Mouse (Mus musculus) layer of hippocampus, adult 2 months (tissue): ENCODE measurements at regions not wholly inside any gene's neighbourhood (a gene's known extent, or its start where the extent isn't known, plus 50 kb on each side); places are given as distances from the start of the nearest gene placed in this dataset.

Experiments
- DNase-seq, 2 experiments: peaks; one replicate each; pipeline ENCODE4 v3.0.0; 2022; ENCODE audit warnings: low spot score in 2 of 2
- H3K27ac ChIP-seq: fragments of 200-600 bp; 2 replicates; pipeline ENCODE4 v1.8.1; 2022
- H3K4me3 ChIP-seq: fragments of 200-600 bp; 2 replicates; pipeline ENCODE4 v1.8.1; 2022; ENCODE audit warnings: mild to moderate bottlenecking
- CTCF ChIP-seq: fragments of 200-600 bp; conservative IDR thresholded peaks from 2 replicates; pipeline ENCODE4 v1.8.1; 2022; ENCODE audit warnings: antibody characterized with exemption, mild to moderate bottlenecking, moderate library complexity

DNA sequence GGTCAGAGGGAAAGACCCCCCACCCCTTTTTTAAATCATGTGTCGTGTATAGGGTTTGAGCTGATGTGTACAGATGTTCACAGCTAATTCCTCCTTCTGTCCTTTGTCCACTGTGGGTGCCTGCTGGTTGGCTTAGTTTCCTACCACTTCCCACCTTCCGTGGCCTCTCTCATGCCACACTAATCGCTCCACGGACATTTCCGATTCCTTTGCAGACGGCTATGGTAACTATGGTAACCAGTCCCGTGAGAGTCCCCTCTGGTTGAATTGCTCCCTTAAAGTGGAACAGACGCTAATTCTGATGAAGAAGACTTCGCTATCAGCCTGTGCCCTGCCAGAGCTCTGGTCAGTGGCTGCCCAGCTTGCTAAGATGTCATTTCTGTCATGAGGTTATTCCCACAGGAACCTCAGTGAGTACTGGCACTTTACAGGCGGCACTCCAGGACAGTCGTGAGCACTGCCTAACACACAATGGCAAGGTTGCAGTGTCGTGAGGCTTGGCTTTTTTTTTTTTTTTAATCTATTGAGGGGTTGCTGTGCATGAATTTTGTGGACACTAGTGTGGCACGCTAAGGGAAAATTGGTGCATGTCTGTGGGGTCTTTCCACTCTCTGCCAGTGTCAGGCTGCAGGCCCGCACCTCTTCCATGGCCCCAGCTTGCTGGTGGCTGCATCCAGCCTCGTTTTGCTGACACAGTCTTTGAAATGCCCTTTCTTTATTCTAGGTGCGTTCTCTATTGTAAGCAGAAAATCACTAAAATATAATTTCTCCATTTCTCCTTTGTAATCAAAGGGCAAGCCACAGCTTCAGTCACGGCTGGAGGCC lies 179.2 kb upstream of the Ankrd50 start:
- Histone ChIP-seq H3K4me3 (no peak overlapping the region), H3K27ac (no peak overlapping the region)
- no peak for DNase-seq
- TF ChIP-seq CTCF: no peak

DNA sequence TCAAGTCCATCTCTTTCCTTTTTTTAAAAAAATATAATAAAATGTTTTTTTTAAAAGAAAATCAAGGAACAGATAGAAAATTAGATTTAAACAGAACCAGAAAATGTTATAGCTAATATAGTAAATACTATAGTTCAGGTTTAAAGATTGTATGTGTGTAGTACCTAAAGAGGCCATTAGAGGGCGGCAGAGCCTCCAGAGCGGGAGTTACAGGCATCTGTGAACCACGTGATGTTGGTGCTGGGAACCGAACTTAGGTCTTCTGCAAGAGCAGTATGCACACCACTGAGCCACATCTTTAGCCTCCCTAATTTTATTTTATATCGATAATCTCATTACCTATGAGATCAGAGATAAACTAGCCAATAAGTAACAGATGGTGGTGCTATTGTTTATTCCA lies 178.4 kb upstream of the Ankrd50 start:
- no peak for DNase-seq
- Histone ChIP-seq H3K27ac (no peak overlapping the region), H3K4me3 (no peak overlapping the region)
- TF ChIP-seq CTCF: peak; percentile 72

DNA sequence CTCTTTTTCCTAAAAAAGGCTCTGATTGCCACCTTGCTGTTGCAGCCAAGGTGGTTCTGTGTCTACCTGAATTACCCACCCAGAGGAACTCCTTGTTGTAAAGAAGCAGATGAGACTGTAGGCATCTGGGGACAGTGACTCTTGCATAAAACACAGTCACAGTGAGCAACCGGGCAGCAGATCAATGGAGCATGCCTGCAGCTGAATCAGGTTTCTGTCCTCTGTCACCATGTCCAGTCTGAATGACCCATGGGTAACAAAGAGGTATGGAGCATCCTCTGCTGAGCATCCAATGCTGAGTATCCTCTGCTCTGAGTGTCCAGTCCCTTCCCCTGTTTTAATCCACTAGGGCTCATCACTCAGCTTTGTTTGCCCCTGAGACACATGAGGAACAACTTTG lies 172.1 kb upstream of the Ankrd50 start:
- H3K4me3 ChIP-seq: no peak overlapping the region
- H3K27ac ChIP-seq: no peak overlapping the region
- no peak for DNase-seq
- no peak for TF ChIP-seq CTCF

DNA sequence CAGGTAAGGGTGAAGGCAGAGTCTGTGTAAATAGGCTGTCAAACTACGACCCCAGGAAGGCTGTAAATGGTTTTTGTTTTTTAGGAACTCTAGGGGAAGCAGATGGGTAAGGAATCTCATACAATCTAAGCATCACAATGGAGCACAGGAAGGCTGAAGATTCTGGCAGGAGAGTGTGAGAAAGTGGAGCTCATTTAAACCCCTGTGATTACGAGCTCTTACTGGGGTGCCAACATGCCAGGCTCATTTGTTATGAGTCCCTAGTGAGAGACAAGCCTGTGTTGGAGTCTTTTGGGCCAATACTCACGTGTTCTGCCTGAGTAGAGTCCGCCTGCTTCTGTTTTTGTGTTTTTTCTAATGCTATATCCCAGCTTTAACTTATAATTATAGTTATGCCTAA lies 169.3 kb upstream of the Ankrd50 start:
- no peak for DNase-seq
- no peak for TF ChIP-seq CTCF
- Histone ChIP-seq H3K27ac (no peak overlapping the region), H3K4me3 (no peak overlapping the region)

DNA sequence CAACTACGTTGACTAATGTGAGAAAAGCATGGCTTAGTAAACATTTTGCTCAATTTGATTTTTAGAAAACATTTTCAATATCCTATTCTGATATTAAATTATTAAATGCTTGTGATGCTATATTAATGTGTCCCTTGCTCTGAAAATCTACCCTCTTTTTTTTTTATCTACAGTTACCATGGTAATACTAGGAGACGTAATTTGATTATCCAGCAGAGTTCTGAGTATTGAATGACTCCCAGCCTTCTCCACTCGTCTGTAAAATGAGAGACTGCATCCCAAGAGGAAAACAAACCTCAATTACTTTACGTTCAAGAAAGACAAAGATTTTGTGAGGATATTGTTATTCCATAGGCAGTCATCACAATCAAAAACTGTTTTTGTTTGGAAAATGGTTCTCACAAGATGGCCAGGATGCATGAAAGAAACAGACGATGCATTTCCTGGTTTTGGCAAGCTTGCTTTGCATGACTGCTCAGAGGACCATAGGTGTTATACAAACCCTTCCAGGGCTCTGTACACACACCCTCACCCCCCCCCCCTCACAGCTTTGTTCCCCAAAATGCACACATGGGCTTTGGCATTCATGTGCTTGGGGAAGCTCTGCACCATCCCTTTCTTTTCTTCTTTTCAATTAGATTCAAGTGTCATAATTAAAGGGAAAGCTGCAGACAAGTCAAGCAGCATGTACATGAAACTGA lies 168.5 kb upstream of the Ankrd50 start:
- TF ChIP-seq CTCF: no peak
- H3K27ac ChIP-seq: no peak overlapping the region
- H3K4me3 ChIP-seq: no peak overlapping the region
- no peak for DNase-seq

DNA sequence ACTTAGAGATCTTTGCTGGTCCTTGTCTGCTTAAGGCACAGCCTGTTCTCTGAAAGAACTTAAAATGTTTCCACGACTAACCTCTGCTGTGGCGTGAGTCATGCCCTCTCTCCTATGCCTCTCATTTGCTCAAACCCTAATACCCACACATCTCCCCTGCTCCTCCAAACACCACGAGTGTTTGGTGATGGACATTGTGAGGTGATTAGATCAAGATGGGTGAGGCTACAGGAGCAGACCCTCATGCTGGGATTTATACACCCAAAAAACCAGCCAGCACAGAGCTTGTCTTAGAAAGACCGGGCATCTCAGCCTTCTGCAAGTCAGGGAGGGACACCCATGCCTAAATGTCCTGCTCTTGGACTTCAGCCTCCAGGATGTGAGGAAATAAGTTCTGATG lies 165.5 kb upstream of the Ankrd50 start:
- Histone ChIP-seq H3K27ac (no peak overlapping the region), H3K4me3 (no peak overlapping the region)
- DNase-seq: no peak
- TF ChIP-seq CTCF: no peak

DNA sequence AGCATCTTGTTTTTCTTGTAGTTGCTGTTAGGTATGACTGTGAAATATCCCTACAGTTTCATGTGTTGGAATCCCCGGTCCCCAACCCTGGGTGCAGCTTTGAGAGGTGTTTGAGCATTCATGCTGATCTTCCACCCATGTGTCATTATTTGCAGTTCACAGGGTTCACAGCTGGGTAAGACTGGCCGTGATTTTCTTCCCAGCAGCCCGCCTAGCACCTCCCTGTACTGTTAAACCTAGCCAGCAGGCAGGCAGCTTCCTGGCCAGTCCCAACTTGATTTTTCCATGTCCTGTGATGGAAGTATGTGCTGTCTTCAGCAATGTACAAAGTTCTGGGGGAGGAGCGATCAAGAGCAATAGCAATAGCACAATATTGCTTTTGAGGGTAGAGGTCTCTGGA lies 164.0 kb upstream of the Ankrd50 start:
- no peak for DNase-seq
- TF ChIP-seq CTCF: no peak
- H3K4me3 ChIP-seq: no peak overlapping the region
- H3K27ac ChIP-seq: no peak overlapping the region

DNA sequence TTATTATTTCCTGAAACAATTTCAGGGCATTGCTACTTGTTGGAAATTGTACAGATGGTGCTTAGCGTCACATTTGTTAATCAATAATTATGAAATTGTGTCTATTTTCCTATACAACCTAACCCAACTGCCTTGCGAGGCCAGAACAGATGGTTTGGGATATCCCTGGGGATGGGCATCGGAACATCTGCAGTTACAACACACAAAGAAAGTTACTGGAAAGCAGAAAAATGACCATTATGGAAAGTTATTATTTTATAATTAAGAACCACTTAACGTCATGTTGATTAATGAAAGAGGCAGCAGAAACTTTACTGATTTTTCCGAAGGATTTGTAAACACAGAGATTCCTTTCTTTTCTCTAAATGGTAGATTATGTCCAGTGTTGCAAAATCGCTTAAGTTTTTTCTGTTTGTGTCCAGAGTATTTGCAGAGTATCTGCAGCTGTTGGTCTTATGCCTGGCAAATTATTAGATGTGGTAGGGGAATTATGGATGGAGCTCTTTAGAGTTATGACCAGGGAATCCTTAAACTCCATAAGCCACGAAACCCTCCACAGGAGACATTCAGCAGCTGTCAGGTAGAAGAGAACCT lies 163.2 kb upstream of the Ankrd50 start:
- H3K4me3 ChIP-seq: no peak overlapping the region
- TF ChIP-seq CTCF: no peak
- no peak for DNase-seq
- no peak overlapping the region for H3K27ac ChIP-seq

DNA sequence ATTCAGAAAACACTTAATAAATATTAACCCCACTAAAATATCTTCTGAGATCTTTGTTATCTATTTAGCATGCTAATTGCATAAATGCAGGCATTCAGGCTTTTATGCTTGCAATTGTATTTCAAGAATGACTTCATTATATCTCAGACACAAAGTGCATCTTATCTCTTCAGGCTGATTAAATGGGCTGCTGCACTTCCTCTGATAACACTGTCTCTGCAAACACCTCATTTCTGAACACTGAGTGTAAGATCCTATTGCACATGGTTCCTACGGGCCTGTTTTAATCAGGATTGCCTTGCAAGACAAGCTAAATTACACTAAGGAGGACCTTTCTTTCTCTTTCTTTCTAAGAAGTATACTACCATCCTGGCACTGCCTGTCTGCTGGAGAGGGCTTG lies 157.1 kb upstream of the Ankrd50 start:
- H3K4me3 ChIP-seq: no peak overlapping the region
- no peak for DNase-seq
- H3K27ac ChIP-seq: no peak overlapping the region
- TF ChIP-seq CTCF: no peak

DNA sequence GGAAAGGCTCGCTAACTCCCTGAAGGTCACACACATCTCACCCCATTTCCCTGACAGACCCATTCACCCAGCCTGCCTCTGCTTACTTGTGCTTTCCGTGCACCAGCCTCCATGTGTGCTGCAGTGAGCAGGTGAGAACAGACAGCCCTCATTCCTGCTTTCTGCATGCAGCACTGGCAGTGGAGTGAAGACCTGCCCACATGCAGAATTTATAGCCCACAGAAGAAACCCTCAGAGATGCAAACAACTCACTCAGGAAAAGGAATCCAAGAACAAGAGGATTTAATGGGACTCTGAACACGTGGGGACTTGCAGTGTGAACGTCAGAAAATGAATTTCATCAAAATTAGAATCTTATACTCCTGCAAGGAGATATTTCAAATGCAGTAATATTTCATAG lies 152.2 kb upstream of the Ankrd50 start:
- TF ChIP-seq CTCF: no peak

DNA sequence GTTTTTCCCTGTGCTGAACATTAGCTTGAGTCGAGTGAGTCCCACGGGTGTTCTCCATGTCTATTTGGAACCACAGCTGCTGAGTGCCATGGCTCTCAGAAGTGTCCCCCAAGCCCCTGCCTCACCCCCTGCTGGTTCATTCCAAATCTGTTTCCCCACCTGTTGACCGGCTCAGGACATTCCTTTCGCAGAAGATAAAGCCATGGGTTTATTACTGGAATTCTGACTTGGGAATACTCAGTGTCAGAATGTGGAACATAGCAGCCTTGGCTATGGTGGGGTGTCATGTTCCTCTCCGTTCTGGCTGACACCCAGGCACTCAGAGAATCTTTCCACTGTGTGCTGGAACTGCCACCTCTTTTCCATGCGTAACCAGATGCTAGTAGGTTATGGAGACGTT lies 148.7 kb upstream of the Ankrd50 start:
- TF ChIP-seq CTCF: no peak
- H3K4me3 ChIP-seq: no peak overlapping the region
- no peak overlapping the region for H3K27ac ChIP-seq
- DNase-seq: no peak

More for the DNA sequence above, 152.2 kb upstream of the Ankrd50 start:
- Histone ChIP-seq H3K27ac (no peak overlapping the region), H3K4me3 (no peak overlapping the region)
- no peak for DNase-seq

DNA sequence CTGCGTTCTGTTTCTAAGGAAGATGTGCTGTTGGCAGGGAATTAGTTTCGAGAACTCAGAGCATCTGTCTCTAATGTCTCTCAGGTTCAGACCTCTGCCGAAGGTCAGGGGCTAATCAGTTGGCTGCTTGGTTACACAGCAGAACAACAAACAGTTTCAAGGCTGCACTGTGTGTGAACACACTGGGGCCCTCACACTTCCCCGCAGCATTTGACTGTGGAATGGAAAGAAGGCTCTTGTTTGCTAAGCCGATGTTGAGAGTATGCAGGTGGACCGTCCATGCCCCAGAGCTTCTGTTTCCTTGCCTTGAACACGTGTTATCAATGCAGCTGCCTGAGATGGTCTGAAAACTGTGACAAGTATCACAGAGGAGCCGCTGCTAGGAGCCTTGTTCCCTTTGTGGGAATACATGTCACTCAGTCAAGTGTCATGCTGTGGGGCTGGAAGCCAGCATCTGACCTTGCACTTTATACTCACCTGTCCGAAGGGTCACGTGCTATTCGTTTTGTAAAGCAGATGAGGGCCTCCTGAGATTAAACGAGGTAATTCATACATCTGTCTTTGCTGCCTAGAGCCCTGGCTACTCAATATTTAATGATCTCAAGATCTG lies 141.0 kb upstream of the Ankrd50 start:
- H3K4me3 ChIP-seq: no peak overlapping the region
- no peak for DNase-seq
- no peak for TF ChIP-seq CTCF

DNA sequence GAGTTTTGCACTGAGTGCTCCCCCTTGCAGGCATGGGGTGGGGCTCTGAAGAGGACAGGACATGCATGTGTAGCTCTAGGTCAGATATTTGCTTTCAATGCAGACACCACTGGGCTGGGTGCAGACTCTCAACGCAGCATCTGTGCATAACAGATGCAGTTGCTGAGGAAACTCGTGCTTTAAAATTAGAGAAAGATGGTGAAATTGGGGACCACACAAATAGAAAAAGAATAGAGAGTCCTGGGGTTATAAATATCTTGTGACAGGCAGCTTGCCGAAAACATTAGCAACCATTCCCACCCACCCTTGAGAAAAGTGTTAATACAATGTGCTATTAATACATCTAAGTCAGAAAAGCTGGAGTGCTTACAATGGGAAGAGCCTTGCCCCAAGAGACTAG lies 133.3 kb upstream of the Ankrd50 start:
- DNase-seq: peak in 1 of 2 experiments; percentile 29
- Histone ChIP-seq H3K27ac (no peak overlapping the region), H3K4me3 (no peak overlapping the region)
- no peak for TF ChIP-seq CTCF

More for the DNA sequence above, 141.0 kb upstream of the Ankrd50 start:
- no peak overlapping the region for H3K27ac ChIP-seq

DNA sequence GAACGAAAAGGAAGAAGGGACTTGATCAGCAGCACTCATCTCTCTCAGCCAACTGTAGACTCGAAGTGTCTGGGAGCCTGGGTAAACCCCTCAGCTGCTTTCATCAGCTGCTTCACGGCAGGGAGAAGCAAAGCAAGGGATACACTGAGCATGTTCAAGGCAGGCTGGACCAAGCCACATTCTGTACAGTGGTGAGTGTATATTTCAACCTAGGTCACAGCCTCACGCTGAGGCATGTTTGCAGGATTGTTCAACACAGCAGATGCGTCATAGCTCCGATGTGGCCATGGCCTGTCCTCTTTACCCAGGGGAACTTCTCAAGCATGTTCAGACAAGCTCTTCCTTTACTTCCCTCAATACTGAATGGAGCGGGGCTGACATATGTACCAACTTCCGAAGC lies 132.6 kb upstream of the Ankrd50 start:
- DNase-seq: no peak
- Histone ChIP-seq H3K27ac (no peak overlapping the region), H3K4me3 (no peak overlapping the region)
- TF ChIP-seq CTCF: no peak
